Mouse (Mus musculus): Measurements from ENCODE around the gene Clip2. TPM values are rescaled to one million over a fixed set of nuclear protein-coding genes. Genes with fewer than 3 reads are reported as not detected.

Gene Clip2
- polyA plus RNA-seq, 1 experiment = 59.1 TPM

- TF ChIP-seq CTCF (IDR thresholded peaks at IDR 0.05; ENCODE audit: borderline replicate concordance, insufficient read depth, low read depth, low read length) (no peak), POLR2A (IDR thresholded peaks at IDR 0.05; ENCODE audit: borderline replicate concordance, insufficient read depth, low read length) (no peak)
- Histone ChIP-seq H3K4me1 (ENCODE audit: control insufficient read depth, insufficient read depth, low read length) (peaks cover 3% of the 10 kb centered on the region; the same call in 1 of the 2 replicates), H3K4me3 (replicated peaks; ENCODE audit: insufficient read depth, low read depth, low read length) (peak overlapping the region; percentile 88), H3K27me3 (ENCODE audit: control insufficient read depth, insufficient read depth, low read length) (no peaks in the 10 kb centered on the region), H3K27ac (ENCODE audit: insufficient read depth, low read length) (no peak overlapping the region)
- no peak for DNase-seq
- 26% methylated on average over 15 of the region's 15 CpGs for WGBS
Observed at GRCm38 (mm10) chr5:134583006-134583883, 31.0 kb upstream of the Clip2 start.

DNA sequence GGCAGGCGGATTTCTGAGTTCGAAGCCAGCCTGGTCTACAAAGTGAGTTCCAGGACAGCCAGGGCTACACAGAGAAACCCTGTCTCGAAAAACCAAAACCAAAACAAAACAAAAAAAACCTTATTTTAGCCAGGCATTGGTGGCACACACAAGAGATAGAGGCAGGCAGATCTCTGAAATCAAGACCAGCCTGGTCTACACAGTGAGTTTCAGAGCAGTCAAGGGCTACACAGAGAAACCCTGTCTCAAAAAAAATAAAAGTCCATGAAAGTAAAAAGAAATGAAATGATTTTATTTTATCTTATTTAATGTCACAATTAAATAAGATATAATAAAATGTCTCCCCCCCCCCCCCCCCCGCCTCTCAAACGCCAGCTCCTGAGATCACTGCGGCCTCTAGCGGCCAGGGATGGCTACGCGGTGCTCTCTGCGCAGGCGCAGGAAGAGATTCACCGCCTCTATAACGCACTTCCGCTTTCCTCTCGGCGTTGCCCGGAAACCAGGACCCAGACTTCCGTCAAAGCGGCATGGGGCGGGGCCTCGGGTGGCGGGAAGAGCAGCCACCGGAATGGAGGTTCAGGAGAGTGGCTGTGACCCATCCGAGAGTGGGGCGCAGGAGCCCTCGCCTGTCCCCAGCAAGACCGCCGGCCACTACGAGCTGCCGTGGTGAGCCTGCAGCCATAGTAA, 30.1 kb upstream of the Clip2 start:
- peak overlapping the region; percentile 88 for H3K4me3 ChIP-seq (replicated peaks; ENCODE audit: insufficient read depth, low read depth, low read length)
- TF ChIP-seq POLR2A (IDR thresholded peaks at IDR 0.05; ENCODE audit: borderline replicate concordance, insufficient read depth, low read length) (peak; percentile 83; the same call in 1 of the 2 replicates), CTCF (IDR thresholded peaks at IDR 0.05; ENCODE audit: borderline replicate concordance, insufficient read depth, low read depth, low read length) (peak; percentile 66; the same call in 1 of the 2 replicates)
- DNase-seq = peak; percentile 96 to 98
- WGBS = 7% methylated on average over 30 of the region's 30 CpGs
- no peaks in the 10 kb centered on the region for H3K27me3 ChIP-seq (ENCODE audit: control insufficient read depth, insufficient read depth, low read length)
- no peak overlapping the region for H3K27ac ChIP-seq (ENCODE audit: insufficient read depth, low read length)
- H3K4me1 ChIP-seq (ENCODE audit: control insufficient read depth, insufficient read depth, low read length) = peaks cover 3% of the 10 kb centered on the region; the same call in 1 of the 2 replicates

GRCm38 (mm10) chr5:134581146-134581545, 28.9 kb upstream of the Clip2 start, which contains the start of gene Rfc2:
Rfc2 (plus strand) TSS chr5:134581366.
- no peak within 1 kb of the TSS for H3K4me3 ChIP-seq (replicated peaks; ENCODE audit: insufficient read depth, low read depth, low read length)
- H3K4me1 ChIP-seq (ENCODE audit: control insufficient read depth, insufficient read depth, low read length) = peaks cover 3% of the 10 kb centered on the region; the same call in 1 of the 2 replicates
- H3K27me3 ChIP-seq (ENCODE audit: control insufficient read depth, insufficient read depth, low read length) = no peaks in the 10 kb centered on the region
- no peak within 1 kb of the TSS for H3K27ac ChIP-seq (ENCODE audit: insufficient read depth, low read length)
- no peak for TF ChIP-seq CTCF (IDR thresholded peaks at IDR 0.05; ENCODE audit: borderline replicate concordance, insufficient read depth, low read depth, low read length)
- no peak for TF ChIP-seq POLR2A (IDR thresholded peaks at IDR 0.05; ENCODE audit: borderline replicate concordance, insufficient read depth, low read length)
- 92% methylated on average over 5 of the region's 5 CpGs for WGBS
- no peak for DNase-seq

DNA sequence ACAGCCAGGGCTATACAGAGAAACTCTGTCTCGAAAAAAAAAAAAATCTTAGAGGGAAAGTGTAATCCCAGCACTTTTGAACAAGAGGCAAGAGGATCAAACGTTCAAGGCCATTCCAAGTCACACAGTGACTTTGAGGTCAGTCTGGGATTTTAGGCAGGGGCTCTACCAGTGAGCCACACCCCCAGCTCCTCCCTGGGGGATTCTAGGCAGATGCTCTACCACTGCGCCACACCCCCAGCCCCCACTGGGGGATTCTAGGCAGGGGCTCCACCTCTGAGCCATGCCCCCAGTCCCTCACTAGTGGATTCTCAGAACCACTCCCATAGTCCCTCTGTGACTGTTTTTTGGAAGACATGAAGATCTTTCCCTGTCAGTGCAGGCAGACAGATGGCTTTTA, 26.9 kb upstream of the Clip2 start:
- 51% methylated on average over 3 of the region's 3 CpGs for WGBS
- DNase-seq = no peak
- H3K4me3 ChIP-seq (replicated peaks; ENCODE audit: insufficient read depth, low read depth, low read length) = no peak overlapping the region
- H3K27me3 ChIP-seq (ENCODE audit: control insufficient read depth, insufficient read depth, low read length) = no peaks in the 10 kb centered on the region
- no peak overlapping the region for H3K27ac ChIP-seq (ENCODE audit: insufficient read depth, low read length)
- no peak for TF ChIP-seq POLR2A (IDR thresholded peaks at IDR 0.05; ENCODE audit: borderline replicate concordance, insufficient read depth, low read length)
- TF ChIP-seq CTCF (IDR thresholded peaks at IDR 0.05; ENCODE audit: borderline replicate concordance, insufficient read depth, low read depth, low read length) = no peak
- peaks cover 3% of the 10 kb centered on the region; the same call in 1 of the 2 replicates for H3K4me1 ChIP-seq (ENCODE audit: control insufficient read depth, insufficient read depth, low read length)

- Histone ChIP-seq H3K27me3 (ENCODE audit: control insufficient read depth, insufficient read depth, low read length) (no peaks in the 10 kb centered on the region), H3K4me1 (ENCODE audit: control insufficient read depth, insufficient read depth, low read length) (no peaks in the 10 kb centered on the region), H3K27ac (ENCODE audit: insufficient read depth, low read length) (no peak overlapping the region), H3K4me3 (replicated peaks; ENCODE audit: insufficient read depth, low read depth, low read length) (no peak overlapping the region)
- 90% methylated on average over 7 of the region's 7 CpGs for WGBS
- DNase-seq = no peak
- TF ChIP-seq CTCF (IDR thresholded peaks at IDR 0.05; ENCODE audit: borderline replicate concordance, insufficient read depth, low read depth, low read length) (no peak), POLR2A (IDR thresholded peaks at IDR 0.05; ENCODE audit: borderline replicate concordance, insufficient read depth, low read length) (no peak)
Observed at GRCm38 (mm10) chr5:134577534-134577933, 25.3 kb upstream of the Clip2 start.

GRCm38 (mm10) chr5:134576517-134577220, 24.4 kb upstream of the Clip2 start:
- no peak overlapping the region for H3K4me3 ChIP-seq (replicated peaks; ENCODE audit: insufficient read depth, low read depth, low read length)
- DNase-seq = no peak
- no peak overlapping the region for H3K27ac ChIP-seq (ENCODE audit: insufficient read depth, low read length)
- no peaks in the 10 kb centered on the region for H3K4me1 ChIP-seq (ENCODE audit: control insufficient read depth, insufficient read depth, low read length)
- no peaks in the 10 kb centered on the region for H3K27me3 ChIP-seq (ENCODE audit: control insufficient read depth, insufficient read depth, low read length)
- 79% methylated on average over 14 of the region's 14 CpGs for WGBS
- TF ChIP-seq CTCF (IDR thresholded peaks at IDR 0.05; ENCODE audit: borderline replicate concordance, insufficient read depth, low read depth, low read length) (no peak), POLR2A (IDR thresholded peaks at IDR 0.05; ENCODE audit: borderline replicate concordance, insufficient read depth, low read length) (no peak)

DNA sequence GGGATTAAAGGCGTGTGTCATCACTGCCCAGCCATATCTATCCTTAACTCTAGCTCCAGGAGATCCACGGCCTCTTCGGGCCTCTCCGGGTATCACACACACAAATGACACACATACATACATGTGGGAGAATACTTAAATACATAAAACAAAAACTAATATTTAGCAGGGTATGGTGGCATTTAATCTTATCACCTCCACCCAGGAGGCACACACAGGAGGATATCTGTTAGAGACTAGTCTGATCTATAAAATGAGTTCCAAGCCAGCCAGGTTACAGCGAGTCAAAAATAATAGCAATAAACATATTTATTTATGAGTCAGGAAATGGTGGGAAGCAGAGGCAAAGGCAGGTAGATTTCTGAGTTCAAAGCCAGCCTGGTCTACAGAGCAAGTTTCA, 23.6 kb upstream of the Clip2 start:
- H3K4me1 ChIP-seq (ENCODE audit: control insufficient read depth, insufficient read depth, low read length) = no peaks in the 10 kb centered on the region
- H3K27ac ChIP-seq (ENCODE audit: insufficient read depth, low read length) = no peak overlapping the region
- no peak for DNase-seq
- WGBS = 96% methylated on average over 5 of the region's 5 CpGs
- no peak for TF ChIP-seq CTCF (IDR thresholded peaks at IDR 0.05; ENCODE audit: borderline replicate concordance, insufficient read depth, low read depth, low read length)
- H3K4me3 ChIP-seq (replicated peaks; ENCODE audit: insufficient read depth, low read depth, low read length) = no peak overlapping the region
- no peaks in the 10 kb centered on the region for H3K27me3 ChIP-seq (ENCODE audit: control insufficient read depth, insufficient read depth, low read length)
